Mouse (Mus musculus) hindbrain, embryonic 10.5 days (tissue): ENCODE data around the gene A630076J17Rik. TPM values are rescaled to one million over a fixed set of nuclear protein-coding genes. Genes with fewer than 3 reads are reported as not detected.

ENCODE experiments used
- DNase-seq: peaks from one replicate; pipeline ENCODE4 v3.0.0-alpha.2; 2017; ENCODE audit warnings: low spot score
- H3K27ac ChIP-seq: fragments of 300-500 bp; sonication (generic); 2 replicates; pipeline ENCODE4 v1.5.1; 2016; ENCODE audit warnings: mild to moderate bottlenecking, moderate library complexity
- H3K27me3 ChIP-seq: fragments of 300-500 bp; sonication (generic); 2 replicates; pipeline ENCODE4 v1.6.1; 2016; ENCODE audit warnings: mild to moderate bottlenecking; ENCODE audit not compliant: poor library complexity, insufficient read depth, severe bottlenecking
- H3K36me3 ChIP-seq: fragments of 300-500 bp; sonication (generic); 2 replicates; pipeline ENCODE4 v1.6.1; 2016; ENCODE audit warnings: mild to moderate bottlenecking, moderate library complexity
- H3K4me1 ChIP-seq: fragments of 300-500 bp; sonication (generic); replicated peaks from 2 replicates; pipeline ENCODE4 v1.6.1; 2016; ENCODE audit warnings: mild to moderate bottlenecking
- H3K4me3 ChIP-seq: fragments of 300-500 bp; sonication (generic); 2 replicates; pipeline ENCODE4 v1.5.1; 2016; ENCODE audit warnings: mild to moderate bottlenecking, moderate library complexity
- H3K9me3 ChIP-seq: fragments of 300-500 bp; sonication (generic); 2 replicates; pipeline ENCODE4 v1.6.1; 2016; ENCODE audit warnings: mild to moderate bottlenecking, moderate library complexity
- WGBS: fragments of 180-500 bp; shearing (Covaris S2); methylation state at CpG from one replicate; pipeline ENCODE4 v1.1.7; 2016; 5-methylcytosine and 5-hydroxymethylcytosine counted together
- polyA plus RNA-seq: library from polyadenylated mRNA; unstranded; fragments of >200 nt; fragmentation: Nextera tagmentation; extraction: Ambion mirVana; gene quantifications from 2 replicates; pipeline ENCODE4 v1.2.1, GENCODE M21; 2016

Gene A630076J17Rik
- polyA plus RNA-seq = not detected in 2 replicates

GRCm38 (mm10) chr3:107230527-107230926 lies at the start of gene A630076J17Rik:
Gene A630076J17Rik (plus strand): TSS chr3:107230614.
- 67% methylated on average over 1 of the region's 1 CpGs for WGBS
- H3K27ac ChIP-seq = no peak within 1 kb of the TSS
- no peaks in the 10 kb centered on the region; the same call in 1 of the 2 replicates for H3K27me3 ChIP-seq
- H3K9me3 ChIP-seq = no peaks in the 10 kb centered on the region
- DNase-seq = no peak
- peaks cover 7% of the 10 kb centered on the region; the same call in 1 of the 2 replicates for H3K4me1 ChIP-seq
- H3K4me3 ChIP-seq = no peak within 1 kb of the TSS
- H3K36me3 ChIP-seq = no peaks in the 10 kb centered on the region

DNA sequence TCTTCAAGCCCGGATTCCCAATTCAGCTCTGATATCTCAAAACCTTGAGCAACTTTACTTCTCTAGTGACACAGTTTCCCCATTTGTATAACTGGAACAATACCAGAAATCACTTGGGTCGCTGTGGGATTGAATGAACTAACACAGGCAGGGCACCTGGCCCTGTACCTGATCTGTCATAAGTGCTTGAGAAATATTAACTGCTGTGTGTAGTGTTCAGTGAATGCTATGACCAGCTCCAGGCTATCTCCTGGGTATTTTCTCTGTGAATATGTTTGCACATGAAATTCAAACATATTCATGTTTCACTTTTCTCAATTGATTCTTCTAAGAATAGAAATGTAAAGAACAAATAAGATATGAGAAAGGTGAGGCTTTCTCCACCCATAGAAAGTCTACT lies 49.6 kb upstream of the A630076J17Rik start:
- H3K27me3 ChIP-seq = no peaks in the 10 kb centered on the region
- H3K4me1 ChIP-seq = no peaks in the 10 kb centered on the region
- no peaks in the 10 kb centered on the region for H3K36me3 ChIP-seq
- no peak overlapping the region for H3K27ac ChIP-seq
- DNase-seq = no peak
- no peaks in the 10 kb centered on the region for H3K9me3 ChIP-seq
- WGBS = 76% methylated on average over 2 of the region's 2 CpGs
- H3K4me3 ChIP-seq = no peak overlapping the region

DNA sequence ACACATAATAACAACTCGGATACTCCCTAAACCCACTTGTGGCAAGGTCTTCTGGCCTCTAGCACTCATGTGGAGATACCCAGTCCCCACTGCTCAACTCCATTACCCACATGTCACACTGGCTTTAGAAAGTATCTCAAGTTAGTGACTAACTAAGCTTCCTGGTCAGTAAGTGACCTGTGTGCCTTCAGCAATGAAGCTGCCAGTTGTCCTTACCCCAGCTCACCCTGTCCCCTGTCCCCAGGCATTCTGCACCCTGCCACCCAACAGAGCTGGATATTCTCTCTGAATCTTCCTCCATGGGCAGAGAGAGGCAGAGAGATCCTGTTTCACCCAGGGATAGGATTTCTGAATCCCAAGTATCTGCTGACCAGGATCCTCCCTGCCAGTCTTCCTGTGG lies 47.7 kb upstream of the A630076J17Rik start, which contains the start of gene Kcna10:
Kcna10 (plus strand) TSS at position 301 of the 400 bp plus-strand sequence.
- WGBS = 85% methylated on average over 1 of the region's 1 CpGs
- Histone ChIP-seq H3K36me3 (no peaks in the 10 kb centered on the region), H3K9me3 (no peaks in the 10 kb centered on the region), H3K27me3 (no peaks in the 10 kb centered on the region), H3K4me1 (no peaks in the 10 kb centered on the region), H3K4me3 (no peak within 1 kb of the TSS), H3K27ac (no peak within 1 kb of the TSS)
- no peak for DNase-seq

GRCm38 (mm10) chr3:107183178-107183577 lies 47.2 kb upstream of the A630076J17Rik start:
- no peak for DNase-seq
- Histone ChIP-seq H3K36me3 (no peaks in the 10 kb centered on the region), H3K27me3 (no peaks in the 10 kb centered on the region), H3K27ac (no peak overlapping the region), H3K4me3 (no peak overlapping the region), H3K4me1 (no peaks in the 10 kb centered on the region), H3K9me3 (no peaks in the 10 kb centered on the region)
- 92% methylated on average over 3 of the region's 3 CpGs for WGBS

DNA sequence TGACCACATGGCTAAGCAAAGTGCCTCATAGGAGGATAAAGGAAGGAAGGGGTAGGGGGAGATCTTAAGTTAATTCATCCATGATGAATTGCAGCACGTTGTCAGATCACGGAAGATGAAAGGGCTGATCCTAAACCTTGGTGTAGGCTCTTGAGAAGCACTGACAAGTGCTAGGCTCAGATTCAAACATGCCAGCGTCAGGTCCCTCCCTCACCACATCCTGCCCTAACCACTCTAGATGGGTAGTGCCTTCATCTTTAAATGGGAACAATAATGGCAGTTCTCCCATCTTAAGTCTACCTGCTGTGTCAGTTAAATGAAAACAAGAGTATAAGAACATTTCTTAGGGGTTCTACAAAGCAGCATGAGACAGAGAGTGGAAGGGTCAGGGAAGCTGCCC lies 44.8 kb upstream of the A630076J17Rik start:
- H3K27me3 ChIP-seq = no peaks in the 10 kb centered on the region
- H3K4me1 ChIP-seq = no peaks in the 10 kb centered on the region
- no peaks in the 10 kb centered on the region for H3K9me3 ChIP-seq
- no peaks in the 10 kb centered on the region for H3K36me3 ChIP-seq
- H3K4me3 ChIP-seq = no peak overlapping the region
- H3K27ac ChIP-seq = no peak overlapping the region
- 81% methylated on average over 3 of the region's 3 CpGs for WGBS
- DNase-seq = no peak

- no peak for DNase-seq
- no peaks in the 10 kb centered on the region for H3K9me3 ChIP-seq
- 81% methylated on average over 4 of the region's 4 CpGs for WGBS
- no peaks in the 10 kb centered on the region for H3K27me3 ChIP-seq
- no peak overlapping the region for H3K4me3 ChIP-seq
- H3K4me1 ChIP-seq = no peaks in the 10 kb centered on the region
- no peak overlapping the region for H3K27ac ChIP-seq
- H3K36me3 ChIP-seq = no peaks in the 10 kb centered on the region
These were observed 43.4 kb upstream of the A630076J17Rik start for GRCm38 (mm10) chr3:107187022-107187421.

GRCm38 (mm10) chr3:107188226-107188899 lies 42.1 kb upstream of the A630076J17Rik start:
- H3K27ac ChIP-seq = no peak overlapping the region
- H3K36me3 ChIP-seq = no peaks in the 10 kb centered on the region
- 50% methylated on average over 6 of the region's 6 CpGs for WGBS
- no peak overlapping the region for H3K4me3 ChIP-seq
- no peaks in the 10 kb centered on the region for H3K4me1 ChIP-seq
- no peaks in the 10 kb centered on the region for H3K27me3 ChIP-seq
- H3K9me3 ChIP-seq = no peaks in the 10 kb centered on the region
- DNase-seq = peak; percentile 23

DNA sequence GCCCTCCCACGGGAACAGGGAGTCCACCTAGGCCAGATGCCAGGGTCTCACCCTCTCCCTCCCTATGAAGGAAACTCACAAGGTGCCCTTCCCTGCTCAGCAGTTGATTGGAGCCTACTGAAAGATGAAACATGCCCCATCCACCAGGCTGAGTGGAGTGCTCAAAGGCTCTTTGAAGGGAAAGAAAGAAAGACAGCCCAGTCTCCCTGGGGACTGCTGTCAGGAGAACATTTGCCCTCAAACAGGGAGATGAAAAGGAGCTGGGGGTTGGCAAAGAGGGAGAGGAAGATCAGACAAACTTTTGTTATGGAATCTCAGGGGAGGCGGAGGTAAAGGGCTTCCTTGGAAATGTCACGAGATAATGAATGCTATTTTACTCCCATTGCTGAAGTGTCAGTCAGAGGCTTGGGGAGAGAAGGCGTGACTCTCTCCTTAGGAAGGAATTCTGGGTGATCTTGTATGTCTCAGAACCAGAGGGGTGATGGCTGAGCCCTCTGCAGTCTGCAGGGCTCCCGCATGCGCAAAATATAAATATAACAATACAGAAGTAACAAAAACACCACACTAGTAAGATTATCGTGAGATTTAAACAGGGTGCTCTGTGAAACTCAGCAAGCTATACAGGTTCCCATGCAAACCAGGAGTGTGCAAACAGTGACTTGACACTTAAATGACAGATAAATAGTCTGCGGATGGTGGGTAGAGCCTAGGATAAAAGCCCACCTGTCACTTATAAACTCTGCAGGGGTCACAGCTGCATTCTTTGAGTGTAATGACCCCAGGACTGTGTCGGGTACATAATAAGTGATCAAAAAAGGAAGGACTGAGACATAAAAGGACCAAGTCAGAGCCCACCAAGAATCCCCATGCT lies 28.9 kb upstream of the A630076J17Rik start:
- no peaks in the 10 kb centered on the region for H3K36me3 ChIP-seq
- H3K27ac ChIP-seq = no peak overlapping the region
- 32% methylated on average over 9 of the region's 9 CpGs for WGBS
- H3K4me1 ChIP-seq = peaks cover 16% of the 10 kb centered on the region
- DNase-seq = no peak
- H3K27me3 ChIP-seq = no peaks in the 10 kb centered on the region
- H3K4me3 ChIP-seq = no peak overlapping the region
- H3K9me3 ChIP-seq = no peaks in the 10 kb centered on the region

- Histone ChIP-seq H3K27ac (no peak overlapping the region), H3K4me3 (no peak overlapping the region), H3K9me3 (no peaks in the 10 kb centered on the region), H3K36me3 (no peaks in the 10 kb centered on the region), H3K27me3 (no peaks in the 10 kb centered on the region), H3K4me1 (peaks cover 39% of the 10 kb centered on the region)
- no peak for DNase-seq
- WGBS = 89% methylated on average over 3 of the region's 3 CpGs
These were observed 26.0 kb upstream of the A630076J17Rik start for GRCm38 (mm10) chr3:107204413-107204812.

- no peak overlapping the region for H3K27ac ChIP-seq
These were observed 25.2 kb upstream of the A630076J17Rik start for GRCm38 (mm10) chr3:107205170-107205569.

GRCm38 (mm10) chr3:107205994-107206393 lies 24.4 kb upstream of the A630076J17Rik start:
- Histone ChIP-seq H3K27me3 (no peaks in the 10 kb centered on the region), H3K4me1 (peaks cover 38% of the 10 kb centered on the region), H3K27ac (no peak overlapping the region), H3K9me3 (no peaks in the 10 kb centered on the region), H3K4me3 (no peak overlapping the region), H3K36me3 (no peaks in the 10 kb centered on the region)
- DNase-seq = peak; percentile 63
- 14% methylated on average over 4 of the region's 4 CpGs for WGBS

More at GRCm38 (mm10) chr3:107205170-107205569, 25.2 kb upstream of the A630076J17Rik start:
- Histone ChIP-seq H3K9me3 (no peaks in the 10 kb centered on the region), H3K36me3 (no peaks in the 10 kb centered on the region), H3K27me3 (no peaks in the 10 kb centered on the region), H3K4me3 (no peak overlapping the region), H3K4me1 (peaks cover 39% of the 10 kb centered on the region)
- no peak for DNase-seq

DNA sequence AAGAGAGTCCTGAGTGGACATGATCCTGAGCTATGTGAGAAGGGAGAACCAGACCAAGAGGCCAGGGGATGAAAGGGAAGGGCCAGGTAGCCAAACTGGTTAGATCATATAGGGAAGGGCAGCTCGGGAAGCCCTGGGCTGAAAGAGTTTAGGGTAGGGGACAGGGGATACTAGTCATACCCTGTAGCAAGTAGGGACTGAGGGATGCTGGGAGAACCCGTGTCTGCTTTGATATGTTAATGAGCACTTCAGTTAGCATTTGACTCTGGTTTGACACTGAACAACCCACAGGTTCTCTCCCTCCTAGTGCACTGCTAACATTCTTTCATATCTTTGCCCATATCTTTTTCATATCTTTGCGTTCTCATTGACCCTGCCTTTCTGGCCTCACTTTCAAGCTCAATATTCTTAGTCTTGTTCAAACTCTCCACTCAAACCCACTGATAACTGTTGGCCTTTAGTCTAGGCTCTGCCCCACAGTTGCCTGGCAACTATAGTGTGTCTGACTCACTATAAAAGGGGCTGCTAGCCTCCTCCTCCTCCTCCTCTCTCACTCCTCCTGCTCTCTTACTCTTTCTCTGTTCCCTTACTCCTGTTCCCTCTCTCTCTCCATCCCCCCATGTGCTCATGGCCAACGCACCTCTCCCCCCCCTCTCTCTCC lies 23.8 kb upstream of the A630076J17Rik start:
- 35% methylated on average over 4 of the region's 4 CpGs for WGBS
- Histone ChIP-seq H3K9me3 (no peaks in the 10 kb centered on the region), H3K27me3 (no peaks in the 10 kb centered on the region), H3K4me1 (peaks cover 32% of the 10 kb centered on the region), H3K27ac (0 out of 2 replicates have a peak overlapping the region, but pooled peaks have one; percentile 23), H3K4me3 (no peak overlapping the region), H3K36me3 (no peaks in the 10 kb centered on the region)
- no peak for DNase-seq
